In genomic region chr13:8542684-8543083, GRCm38 (mm10) we compare ENCODE assay signal across 15 mouse cellular contexts.
"Had no signal": no experiment of that assay in that cellular context is flagged by ENCODE, and none has a peak within 500 bp of the region (broad histone marks: within the 10 kb centered on the region; RNA-seq: fewer than 3 reads in every experiment).

No protein-coding gene starts in this region.

- H3K36me3 ChIP-seq: limb, embryonic 13.5 days; lung, embryonic 15.5 days; midbrain, embryonic 15.5 days; neural tube, embryonic 13.5 days had no signal

- H3K9me3 ChIP-seq: limb, embryonic 13.5 days; lung, embryonic 15.5 days; midbrain, embryonic 15.5 days; neural tube, embryonic 13.5 days had no signal

- DNase-seq: kidney, postnatal 10 days; left cerebral cortex, postnatal 4 days; lung, postnatal 14 days; retina, postnatal 1 day; right cerebral cortex, postnatal 4 days; spleen, adult 18-20 months; thymus, adult 2 months; thymus, postnatal 25 days had no signal

- H3K9ac ChIP-seq: limb, embryonic 13.5 days; lung, embryonic 15.5 days; midbrain, embryonic 15.5 days; neural tube, embryonic 13.5 days had no signal

- H3K4me1 ChIP-seq: limb, embryonic 13.5 days; lung, embryonic 15.5 days; megakaryocyte, embryonic 14.5 days; midbrain, embryonic 15.5 days; neural tube, embryonic 13.5 days had no signal

- H3K4me3 ChIP-seq: limb, embryonic 13.5 days; lung, embryonic 15.5 days; megakaryocyte, embryonic 14.5 days; midbrain, embryonic 15.5 days; neural tube, embryonic 13.5 days had no signal

- H3K4me2 ChIP-seq: limb, embryonic 13.5 days; lung, embryonic 15.5 days; midbrain, embryonic 11.5 days; midbrain, embryonic 15.5 days; neural tube, embryonic 13.5 days had no signal

- H3K27ac ChIP-seq: limb, embryonic 13.5 days; lung, embryonic 15.5 days; macrophage; midbrain, embryonic 15.5 days; neural tube, embryonic 13.5 days had no signal

- ATAC-seq: midbrain, embryonic 15.5 days had no signal

- H3K27me3 ChIP-seq: limb, embryonic 13.5 days; lung, embryonic 15.5 days; megakaryocyte, embryonic 14.5 days; midbrain, embryonic 15.5 days; neural tube, embryonic 13.5 days had no signal
